Mouse (Mus musculus) MEL (cell line): ENCODE measurements around the gene Alox5ap. TPM values are rescaled to one million over a fixed set of nuclear protein-coding genes. Genes with fewer than 3 reads are reported as not detected.

Experiments used
- DNase-seq: peaks from one replicate; pipeline ENCODE4 v3.0.0; 2011; ENCODE audit warnings: low read depth, low spot score
- H3K27ac ChIP-seq: 2 replicates; pipeline ENCODE4 v1.5.1; 2012; ENCODE audit warnings: low read depth, mild to moderate bottlenecking, control low read depth, low read length, moderate library complexity; ENCODE audit not compliant: control insufficient read depth
- H3K27me3 ChIP-seq, 2 experiments: fragments of 150-350 bp in 1 of 2; sonication (generic) in 1 of 2; 2 replicates each; pipeline ENCODE4 v1.6.1; 2012; ENCODE audit warnings: low read length in 2 of 2, mild to moderate bottlenecking in 2 of 2, improper control_type of control experiment in 1 of 2, moderate library complexity in 1 of 2; ENCODE audit not compliant: insufficient read depth in 2 of 2, control insufficient read depth in 1 of 2
- H3K36me3 ChIP-seq, 2 experiments: 2 replicates each; pipeline ENCODE4 v1.6.1; 2012 to 2014; ENCODE audit warnings: low read length in 2 of 2, improper control_type of control experiment in 1 of 2, inconsistent platforms in 1 of 2, mild to moderate bottlenecking in 1 of 2; ENCODE audit not compliant: insufficient read depth in 2 of 2, control insufficient read depth in 1 of 2
- H3K4me1 ChIP-seq, 2 experiments: fragments of 150-350 bp in 1 of 2; sonication (generic) in 1 of 2; 2 replicates each; pipeline ENCODE4 v1.6.1; 2012; ENCODE audit warnings: low read length in 2 of 2, improper control_type of control experiment in 1 of 2, mild to moderate bottlenecking in 1 of 2; ENCODE audit not compliant: insufficient read depth in 2 of 2, control insufficient read depth in 1 of 2
- H3K4me3 ChIP-seq, 2 experiments: fragments of 150-350 bp in 1 of 2; sonication (generic) in 1 of 2; 2 replicates each; pipeline ENCODE4 v1.5.1; 2012; ENCODE audit warnings: low read depth in 2 of 2, low read length in 2 of 2, mild to moderate bottlenecking in 2 of 2, moderate library complexity in 2 of 2, control low read depth in 1 of 2, improper control_type of control experiment in 1 of 2; ENCODE audit not compliant: control insufficient read depth in 1 of 2, insufficient read depth in 1 of 2
- H3K79me2 ChIP-seq: 2 replicates; pipeline ENCODE4 v1.6.1; 2012; ENCODE audit warnings: mild to moderate bottlenecking, low read length, moderate library complexity; ENCODE audit not compliant: control insufficient read depth, poor library complexity, insufficient read depth
- H3K9ac ChIP-seq: 2 replicates; pipeline ENCODE4 v1.6.1; 2012; ENCODE audit warnings: low read depth, mild to moderate bottlenecking, control low read depth, low read length, moderate library complexity; ENCODE audit not compliant: control insufficient read depth, poor library complexity, severe bottlenecking
- H3K9me3 ChIP-seq: fragments of 150-350 bp; sonication (generic); replicated peaks from 2 replicates; pipeline ENCODE4 v1.6.1; 2012; ENCODE audit warnings: mild to moderate bottlenecking, low read length, improper control_type of control experiment, moderate library complexity; ENCODE audit not compliant: insufficient read depth
- E2F4 ChIP-seq: IDR thresholded peaks from 2 replicates; pipeline ENCODE4 v1.6.1; 2011; ENCODE audit warnings: low read depth, low read length, improper control_type of control experiment, borderline replicate concordance
- ELF1 ChIP-seq: IDR thresholded peaks from 2 replicates; pipeline ENCODE4 v1.6.1; 2014; ENCODE audit warnings: low read depth, mild to moderate bottlenecking, inconsistent platforms, low read length, improper control_type of control experiment, moderate library complexity
- EP300 ChIP-seq, 2 experiments: IDR thresholded peaks; 2 replicates each; pipeline ENCODE4 v1.6.1; 2011; ENCODE audit warnings: improper control_type of control experiment in 2 of 2, low read length in 2 of 2, low read depth in 1 of 2, mild to moderate bottlenecking in 1 of 2
- ETS1 ChIP-seq: IDR thresholded peaks from 2 replicates; pipeline ENCODE4 v1.6.1; 2012; ENCODE audit warnings: low read depth, mild to moderate bottlenecking, inconsistent platforms, low read length, improper control_type of control experiment, moderate library complexity
- GABPA ChIP-seq: IDR thresholded peaks from 2 replicates; pipeline ENCODE4 v1.6.1; 2012; ENCODE audit warnings: low read depth, mild to moderate bottlenecking, inconsistent platforms, low read length, improper control_type of control experiment, moderate library complexity
- GATA1 ChIP-seq: IDR thresholded peaks from 2 replicates; pipeline ENCODE4 v1.6.1; 2011; ENCODE audit warnings: low read depth, low read length, improper control_type of control experiment
- HCFC1 ChIP-seq: IDR thresholded peaks from 2 replicates; pipeline ENCODE4 v1.6.1; 2012; ENCODE audit warnings: low read depth, mild to moderate bottlenecking, inconsistent platforms, low read length, improper control_type of control experiment, moderate library complexity
- MAFK ChIP-seq: IDR thresholded peaks from 2 replicates; pipeline ENCODE4 v1.6.1; 2011; ENCODE audit warnings: low read depth, mild to moderate bottlenecking, low read length, improper control_type of control experiment, borderline replicate concordance
- MAX ChIP-seq: IDR thresholded peaks from 2 replicates; pipeline ENCODE4 v1.6.1; 2011; ENCODE audit warnings: low read length, improper control_type of control experiment
- MAZ ChIP-seq: IDR thresholded peaks from 2 replicates; pipeline ENCODE4 v1.6.1; 2012; ENCODE audit warnings: low read depth, mild to moderate bottlenecking, inconsistent platforms, low read length, improper control_type of control experiment
- MYC ChIP-seq: IDR thresholded peaks from 2 replicates; pipeline ENCODE4 v1.6.1; 2011; ENCODE audit warnings: low read depth, mild to moderate bottlenecking, low read length, improper control_type of control experiment, moderate library complexity
- NELFE ChIP-seq: IDR thresholded peaks from 2 replicates; pipeline ENCODE4 v1.6.1; 2011; ENCODE audit warnings: low read depth, low read length, improper control_type of control experiment
- POLR2AphosphoS5 ChIP-seq: IDR thresholded peaks from 2 replicates; pipeline ENCODE4 v1.6.1; 2012; ENCODE audit warnings: low read depth, borderline replicate concordance, mild to moderate bottlenecking, inconsistent platforms, low read length, moderate library complexity, mixed read lengths
- RAD21 ChIP-seq: IDR thresholded peaks from 2 replicates; pipeline ENCODE4 v1.6.1; 2011; ENCODE audit warnings: mild to moderate bottlenecking, low read depth, low read length, improper control_type of control experiment
- SIN3A ChIP-seq: IDR thresholded peaks from 2 replicates; pipeline ENCODE4 v1.6.1; 2012; ENCODE audit warnings: low read length, improper control_type of control experiment, inconsistent platforms
- SMC3 ChIP-seq: IDR thresholded peaks from 2 replicates; pipeline ENCODE4 v1.6.1; 2011; ENCODE audit warnings: low read depth, low read length, improper control_type of control experiment
- TBP ChIP-seq: IDR thresholded peaks from 2 replicates; pipeline ENCODE4 v1.8.0; 2011; ENCODE audit warnings: low read depth, low read length, improper control_type of control experiment
- TCF12 ChIP-seq: IDR thresholded peaks from 2 replicates; pipeline ENCODE4 v1.6.1; 2014; ENCODE audit warnings: low read depth, mild to moderate bottlenecking, inconsistent platforms, low read length, improper control_type of control experiment, moderate library complexity
- UBTF ChIP-seq: IDR thresholded peaks from 2 replicates; pipeline ENCODE4 v1.6.1; 2012; ENCODE audit warnings: low read depth, mild to moderate bottlenecking, inconsistent platforms, low read length, improper control_type of control experiment, moderate library complexity, borderline replicate concordance; ENCODE audit not compliant: insufficient read depth
- USF1 ChIP-seq: IDR thresholded peaks from 2 replicates; pipeline ENCODE4 v1.6.1; 2014; ENCODE audit warnings: low read depth, mild to moderate bottlenecking, inconsistent platforms, low read length, improper control_type of control experiment, moderate library complexity
- ZNF384 ChIP-seq: IDR thresholded peaks from 2 replicates; pipeline ENCODE4 v1.6.1; 2012; ENCODE audit warnings: low read depth, mild to moderate bottlenecking, inconsistent platforms, low read length, improper control_type of control experiment
- polyA plus RNA-seq, 2 experiments: library from polyadenylated mRNA; stranded (reverse) in 1 of 2; unstranded in 1 of 2; fragments of >175 nt in 1 of 2; fragments of >200 nt in 1 of 2; gene quantifications; 2 replicates each; pipeline versions ENCODE4 v1.2.1 to v1.2.4; 2012; ENCODE audit warnings: low replicate concordance in 2 of 2, low read depth in 1 of 2; ENCODE audit not compliant: insufficient read length in 2 of 2, insufficient read depth in 1 of 2, missing spikeins in 1 of 2
- total RNA-seq: library from RNA; depleted of rRNA; stranded (reverse); fragments of 300-350 nt; gene quantifications from 2 replicates; pipeline ENCODE4 v1.2.3, GENCODE M21; 2012

Gene Alox5ap
- total and polyA plus RNA-seq, 3 experiments: 56.4 to 157 TPM; not detected in 1

- peaks cover 22 to 39% of the 10 kb centered on the region in 2 experiments for H3K4me1 ChIP-seq
- H3K27me3 ChIP-seq: no peaks in the 10 kb centered on the region
- H3K4me3 ChIP-seq: no peak overlapping the region
- peaks cover 0 to 40% of the 10 kb centered on the region in 2 experiments; a peak in 3 of 4 replicates for H3K36me3 ChIP-seq
- peak overlapping the region; percentile 12 for H3K27ac ChIP-seq
- no peaks in the 10 kb centered on the region for H3K9me3 ChIP-seq
- no peaks in the 10 kb centered on the region for H3K79me2 ChIP-seq
- H3K9ac ChIP-seq: peak overlapping the region; percentile 10; the same call in 1 of the 2 replicates
- TF ChIP-seq HCFC1 (0 out of 2 replicates have a peak, but pooled peaks have one; percentile 29), TCF12 (0 out of 2 replicates have a peak, but pooled peaks have one; percentile 26), GATA1 (peak; percentile 65), SMC3 (no peak; the same call in 1 of the 2 replicates), ZNF384 (0 out of 2 replicates have a peak, but pooled peaks have one; percentile 17), MYC (peak; percentile 71; the same call in 1 of the 2 replicates), GABPA (no peak), RAD21 (no peak), ELF1 (peak; percentile 83), MAZ (peak; percentile 65), SIN3A (peak; percentile 66; the same call in 1 of the 2 replicates), USF1 (no peak), MAX (peak; percentile 80), ETS1 (peak; percentile 30; the same call in 1 of the 2 replicates), E2F4 (0 out of 2 replicates have a peak, but pooled peaks have one; percentile 33), TBP (0 out of 2 replicates have a peak, but pooled peaks have one; percentile 47), EP300 (IDR thresholded peaks at IDR 0.05; ENCODE audit: low read depth in 1 of 2, low read length in 2 of 2) (peak; percentile 38 to 80; a peak in 3 of 4 replicates), MAFK (no peak), UBTF (no peak), NELFE (no peak), POLR2AphosphoS5 (no peak)
- TF ChIP-seq, all 39 proteins: peak for 13
- DNase-seq: peak; percentile 82
Observed at GRCm38 (mm10) chr5:149221355-149221754, 43.2 kb upstream of the Alox5ap start.
